Mouse (Mus musculus) liver, postnatal 0 days (tissue): ENCODE measurements around the gene Rangap1. TPM values are rescaled to one million over a fixed set of nuclear protein-coding genes. Genes with fewer than 3 reads are reported as not detected.
"Not testable (repeated sequence)": the region's sequence is repeated elsewhere in the genome, so short reads cannot be mapped to it uniquely, and the experiment has no call there.

Experiments
- ATAC-seq: fragments of 200-750 bp; cut with Nextera tagmentation; 2 replicates; pipeline ENCODE4 v1.8.0; 2017; ENCODE audit warnings: mild to moderate bottlenecking, moderate library complexity
- DNase-seq: peaks from one replicate; pipeline ENCODE4 v3.0.0-alpha.2; 2016
- H3K27ac ChIP-seq: fragments of 300-500 bp; sonication (generic); 2 replicates; pipeline ENCODE4 v1.5.1; 2014; ENCODE audit warnings: antibody characterized with exemption, moderate library complexity, mild to moderate bottlenecking, low read depth
- H3K27me3 ChIP-seq: fragments of 300-500 bp; sonication (generic); 2 replicates; pipeline ENCODE4 v1.6.1; 2014; ENCODE audit warnings: low read length, control low read depth, mixed read lengths; ENCODE audit not compliant: insufficient read depth
- H3K36me3 ChIP-seq: fragments of 300-500 bp; sonication (generic); replicated peaks from 2 replicates; pipeline ENCODE4 v1.6.1; 2014; ENCODE audit warnings: mild to moderate bottlenecking, control low read depth, low read length, moderate library complexity, mixed read lengths; ENCODE audit not compliant: insufficient read depth
- H3K4me1 ChIP-seq: fragments of 300-500 bp; sonication (generic); 2 replicates; pipeline ENCODE4 v1.6.1; 2014; ENCODE audit warnings: antibody characterized with exemption, mild to moderate bottlenecking, control low read depth; ENCODE audit not compliant: insufficient read depth
- H3K4me2 ChIP-seq: fragments of 300-500 bp; sonication (generic); 2 replicates; pipeline ENCODE4 v1.6.1; 2014; ENCODE audit warnings: low read depth, mild to moderate bottlenecking, low read length, moderate library complexity, mixed read lengths
- H3K4me3 ChIP-seq: fragments of 300-500 bp; sonication (generic); 2 replicates; pipeline ENCODE4 v1.5.1; 2014; ENCODE audit warnings: low read depth, low read length
- H3K9ac ChIP-seq: fragments of 300-500 bp; sonication (generic); replicated peaks from 2 replicates; pipeline ENCODE4 v1.6.1; 2014; ENCODE audit warnings: mild to moderate bottlenecking, moderate library complexity
- H3K9me3 ChIP-seq: fragments of 300-500 bp; sonication (generic); 2 replicates; pipeline ENCODE4 v1.6.1; 2016; ENCODE audit warnings: mild to moderate bottlenecking, control low read depth, low read length, mixed read lengths
- CTCF ChIP-seq: sonication (generic); IDR thresholded peaks from 2 replicates; pipeline ENCODE4 v1.5.1; 2016; ENCODE audit warnings: antibody characterized with exemption, low read depth
- EP300 ChIP-seq: IDR thresholded peaks from 2 replicates; pipeline ENCODE4 v1.6.1; 2016; ENCODE audit warnings: antibody characterized with exemption, low read depth, mild to moderate bottlenecking
- WGBS: fragments of 180-500 bp; shearing (Covaris S2); extraction: QIAGEN DNeasy Blood & Tissue Kit; methylation state at CpG from one replicate; pipeline ENCODE4 v1.1.7; 2014; ENCODE audit not compliant: insufficient replicate concordance; 5-methylcytosine and 5-hydroxymethylcytosine counted together
- polyA plus RNA-seq: library from polyadenylated mRNA; unstranded; fragments of >200 nt; fragmentation: Nextera tagmentation; extraction: Ambion mirVana; gene quantifications from 2 replicates; pipeline ENCODE4 v1.2.1, GENCODE M21; 2015

The Rangap1 gene
- polyA plus RNA-seq, 1 experiment from 2014 or later: 38.0 TPM

GRCm38 (mm10) chr15:81702306-81703093 lies 42.8 kb downstream of the Rangap1 start:
- H3K4me3 ChIP-seq: no peak overlapping the region
- H3K27ac ChIP-seq: 0 out of 2 replicates have a peak overlapping the region, but pooled peaks have one; percentile 11
- DNase-seq (no peak), ATAC-seq (peak; percentile 25; the same call in 1 of the 2 replicates)
- no peak overlapping the region for H3K4me2 ChIP-seq
- no peaks in the 10 kb centered on the region for H3K9me3 ChIP-seq
- 0 out of 2 replicates have a peak, but pooled peaks cover 3% of the 10 kb centered on the region for H3K4me1 ChIP-seq
- WGBS: 76% methylated on average over 13 of the region's 13 CpGs
- peaks cover 37% of the 10 kb centered on the region for H3K36me3 ChIP-seq
- no peak overlapping the region for H3K9ac ChIP-seq
- no peaks in the 10 kb centered on the region for H3K27me3 ChIP-seq
- TF ChIP-seq CTCF (no peak), EP300 (no peak)

- ATAC-seq, DNase-seq, H3K4me3 ChIP-seq, H3K9ac ChIP-seq, H3K4me2 ChIP-seq, H3K4me1 ChIP-seq, H3K27me3 ChIP-seq, H3K9me3 ChIP-seq: not testable (repeated sequence)
- WGBS: 81% methylated on average over 4 of the region's 4 CpGs
- Histone ChIP-seq H3K27ac (peak overlapping the region; percentile 80), H3K36me3 (peaks cover 27% of the 10 kb centered on the region)
- peak; percentile 36 for TF ChIP-seq CTCF
Observed at GRCm38 (mm10) chr15:81701350-81701749, 44.0 kb downstream of the Rangap1 start.

GRCm38 (mm10) chr15:81700601-81701000 lies 44.7 kb downstream of the Rangap1 start:
- 0 out of 2 replicates have a peak, but pooled peaks cover 3% of the 10 kb centered on the region for H3K4me1 ChIP-seq
- H3K4me3 ChIP-seq: no peak overlapping the region
- H3K9me3 ChIP-seq: no peaks in the 10 kb centered on the region
- H3K4me2 ChIP-seq: no peak overlapping the region
- peak overlapping the region; percentile 80 for H3K27ac ChIP-seq
- H3K36me3 ChIP-seq: peaks cover 20% of the 10 kb centered on the region
- 50% methylated on average over 8 of the region's 8 CpGs for WGBS
- no peak overlapping the region for H3K9ac ChIP-seq
- ATAC-seq (peak; percentile 68), DNase-seq (peak; percentile 43)
- 0 out of 2 replicates have a peak, but pooled peaks cover 2% of the 10 kb centered on the region for H3K27me3 ChIP-seq
- TF ChIP-seq EP300: peak; percentile 43
- no peak for TF ChIP-seq CTCF

- 69% methylated on average over 2 of the region's 2 CpGs for WGBS
- no peak for DNase-seq
Observed at GRCm38 (mm10) chr15:81700161-81700560, 45.2 kb downstream of the Rangap1 start.

GRCm38 (mm10) chr15:81698532-81698931 lies 46.8 kb downstream of the Rangap1 start:
- peaks cover 8% of the 10 kb centered on the region for H3K4me1 ChIP-seq
- ATAC-seq: no peak
- no peak overlapping the region for H3K4me2 ChIP-seq
- no peak for TF ChIP-seq CTCF
- TF ChIP-seq EP300: no peak
- H3K27ac ChIP-seq: no peak overlapping the region
- H3K9me3 ChIP-seq: no peaks in the 10 kb centered on the region
- no peak overlapping the region for H3K9ac ChIP-seq
- H3K4me3 ChIP-seq: no peak overlapping the region
- 30% methylated on average over 2 of the region's 2 CpGs for WGBS
- H3K36me3 ChIP-seq: no peaks in the 10 kb centered on the region
- DNase-seq: no peak
- H3K27me3 ChIP-seq: peaks cover 16% of the 10 kb centered on the region

More at GRCm38 (mm10) chr15:81700161-81700560, 45.2 kb downstream of the Rangap1 start:
- H3K27ac ChIP-seq: peak overlapping the region; percentile 80
- H3K4me1 ChIP-seq: 0 out of 2 replicates have a peak, but pooled peaks cover 3% of the 10 kb centered on the region
- H3K9me3 ChIP-seq: no peaks in the 10 kb centered on the region
- H3K4me2 ChIP-seq: no peak overlapping the region
- H3K9ac ChIP-seq: no peak overlapping the region
- H3K36me3 ChIP-seq: peaks cover 15% of the 10 kb centered on the region
- no peak for ATAC-seq
- TF ChIP-seq EP300 (no peak), CTCF (no peak)
- H3K27me3 ChIP-seq: peaks cover 2% of the 10 kb centered on the region; the same call in 1 of the 2 replicates
- no peak overlapping the region for H3K4me3 ChIP-seq

- peaks cover 10% of the 10 kb centered on the region for H3K4me1 ChIP-seq
- peak; percentile 47 for DNase-seq
- H3K9me3 ChIP-seq: no peaks in the 10 kb centered on the region
- peaks cover 23% of the 10 kb centered on the region for H3K27me3 ChIP-seq
- no peaks in the 10 kb centered on the region for H3K36me3 ChIP-seq
- no peak for ATAC-seq
- H3K4me3 ChIP-seq: no peak overlapping the region
- 51% methylated on average over 3 of the region's 3 CpGs for WGBS
- no peak overlapping the region for H3K27ac ChIP-seq
- no peak for TF ChIP-seq EP300
- peak; percentile 67 for TF ChIP-seq CTCF
- H3K4me2 ChIP-seq: no peak overlapping the region
- H3K9ac ChIP-seq: no peak overlapping the region
Observed at GRCm38 (mm10) chr15:81697847-81698246, 47.5 kb downstream of the Rangap1 start.
